Mouse (Mus musculus): ENCODE results near the gene Sh3bgrl3. TPM values are rescaled to one million over a fixed set of nuclear protein-coding genes. Genes with fewer than 3 reads are reported as not detected.

Gene Sh3bgrl3
- polyA plus RNA-seq, 1 experiment from 2014 or later: 312 TPM

GRCm38 (mm10) chr4:134087412-134087811 is 41.2 kb downstream of the Sh3bgrl3 start:
- Histone ChIP-seq H3K36me3 (no peaks in the 10 kb centered on the region), H3K9ac (no peak overlapping the region), H3K4me1 (peaks cover 3% of the 10 kb centered on the region; the same call in 1 of the 2 replicates), H3K9me3 (no peaks in the 10 kb centered on the region), H3K4me3 (no peak overlapping the region), H3K4me2 (replicated peaks) (no peak overlapping the region), H3K27me3 (replicated peaks) (no peaks in the 10 kb centered on the region), H3K27ac (no peak overlapping the region)
- no peak for ATAC-seq (ENCODE audit: low FRiP score, low read depth)
- WGBS: 51% methylated on average over 7 of the region's 7 CpGs

- no peak overlapping the region for H3K27ac ChIP-seq
- no peak overlapping the region for H3K4me3 ChIP-seq
- H3K9ac ChIP-seq: no peak overlapping the region
- no peak overlapping the region for H3K4me2 ChIP-seq (replicated peaks)
- peaks cover 13% of the 10 kb centered on the region for H3K4me1 ChIP-seq
- no peaks in the 10 kb centered on the region for H3K36me3 ChIP-seq
- 90% methylated on average over 4 of the region's 4 CpGs for WGBS
- peaks cover 21% of the 10 kb centered on the region for H3K27me3 ChIP-seq (replicated peaks)
- no peaks in the 10 kb centered on the region for H3K9me3 ChIP-seq
- no peak for ATAC-seq (ENCODE audit: low FRiP score, low read depth)
Measured at GRCm38 (mm10) chr4:134084999-134085398, 43.6 kb downstream of the Sh3bgrl3 start.

- no peak for ATAC-seq (ENCODE audit: low FRiP score, low read depth)
- Histone ChIP-seq H3K4me2 (replicated peaks) (peak overlapping the region; percentile 83), H3K4me3 (peak overlapping the region; percentile 42), H3K36me3 (no peaks in the 10 kb centered on the region), H3K9ac (no peak overlapping the region), H3K27me3 (replicated peaks) (peaks cover 21% of the 10 kb centered on the region), H3K4me1 (peaks cover 13% of the 10 kb centered on the region), H3K9me3 (no peaks in the 10 kb centered on the region), H3K27ac (no peak overlapping the region)
- 12% methylated on average over 7 of the region's 7 CpGs for WGBS
Measured at GRCm38 (mm10) chr4:134082460-134082859, 46.1 kb downstream of the Sh3bgrl3 start.

- no peak for ATAC-seq (ENCODE audit: low FRiP score, low read depth)
- no peaks in the 10 kb centered on the region for H3K9me3 ChIP-seq
- H3K27ac ChIP-seq: no peak overlapping the region
- H3K36me3 ChIP-seq: no peaks in the 10 kb centered on the region
- H3K4me3 ChIP-seq: peak overlapping the region; percentile 42
- 1% methylated on average over 41 of the region's 41 CpGs for WGBS
- peak overlapping the region; percentile 18; the same call in 1 of the 2 replicates for H3K9ac ChIP-seq
- peaks cover 21% of the 10 kb centered on the region for H3K27me3 ChIP-seq (replicated peaks)
- H3K4me1 ChIP-seq: peaks cover 13% of the 10 kb centered on the region
- peak overlapping the region; percentile 83 for H3K4me2 ChIP-seq (replicated peaks)
Measured at GRCm38 (mm10) chr4:134081730-134082386, 46.7 kb downstream of the Sh3bgrl3 start.

GRCm38 (mm10) chr4:134080674-134081073 is 47.9 kb downstream of the Sh3bgrl3 start:
- no peak for ATAC-seq (ENCODE audit: low FRiP score, low read depth)
- Histone ChIP-seq H3K4me3 (no peak overlapping the region), H3K27ac (no peak overlapping the region), H3K4me1 (peaks cover 13% of the 10 kb centered on the region), H3K36me3 (no peaks in the 10 kb centered on the region), H3K4me2 (replicated peaks) (no peak overlapping the region), H3K27me3 (replicated peaks) (peaks cover 21% of the 10 kb centered on the region), H3K9me3 (no peaks in the 10 kb centered on the region), H3K9ac (no peak overlapping the region)
- WGBS: 84% methylated on average over 4 of the region's 4 CpGs

- no peak overlapping the region for H3K4me3 ChIP-seq
- H3K4me2 ChIP-seq (replicated peaks): no peak overlapping the region
- peaks cover 21% of the 10 kb centered on the region for H3K27me3 ChIP-seq (replicated peaks)
- H3K4me1 ChIP-seq: peaks cover 13% of the 10 kb centered on the region
- WGBS: 30% methylated on average over 3 of the region's 3 CpGs
- H3K9ac ChIP-seq: no peak overlapping the region
- H3K36me3 ChIP-seq: no peaks in the 10 kb centered on the region
- ATAC-seq (ENCODE audit: low FRiP score, low read depth): no peak
- H3K27ac ChIP-seq: no peak overlapping the region
- no peaks in the 10 kb centered on the region for H3K9me3 ChIP-seq
Measured at GRCm38 (mm10) chr4:134078694-134079093, 49.9 kb downstream of the Sh3bgrl3 start.

Other genes with a start within 250 kb of the Sh3bgrl3 start
- 28.7 and 29.2 TPM in 2 replicates for gene Rps6ka1, start 241.0 kb downstream of the Sh3bgrl3 start, polyA plus RNA-seq (2016; fragmentation: Nextera tagmentation; extraction: Ambion mirVana)
- 2,314 and 2,342 TPM in 2 replicates for gene Hmgn2, start 160.1 kb downstream of the Sh3bgrl3 start, polyA plus RNA-seq (2016; fragmentation: Nextera tagmentation; extraction: Ambion mirVana)
- gene Dhdds, start 127.9 kb downstream of the Sh3bgrl3 start, polyA plus RNA-seq (2016; fragmentation: Nextera tagmentation; extraction: Ambion mirVana): 41.1 and 42.7 TPM in 2 replicates
- gene Lin28a, start 109.9 kb downstream of the Sh3bgrl3 start, polyA plus RNA-seq (2016; fragmentation: Nextera tagmentation; extraction: Ambion mirVana): 0.84 and 1.9 TPM in 2 replicates
- not detected in 2 replicates for gene Zfp683, start 75.0 kb downstream of the Sh3bgrl3 start, polyA plus RNA-seq (2016; fragmentation: Nextera tagmentation; extraction: Ambion mirVana)
- gene Crybg2, start 68.0 kb downstream of the Sh3bgrl3 start, polyA plus RNA-seq (2016; fragmentation: Nextera tagmentation; extraction: Ambion mirVana): 0.65 and 1.5 TPM in 2 replicates
- gene Cd52, start 33.7 kb downstream of the Sh3bgrl3 start, polyA plus RNA-seq (2016; fragmentation: Nextera tagmentation; extraction: Ambion mirVana): 5.7 and 7.2 TPM in 2 replicates
- gene Ubxn11, start 26.2 kb downstream of the Sh3bgrl3 start, polyA plus RNA-seq (2016; fragmentation: Nextera tagmentation; extraction: Ambion mirVana): 7.3 and 8.0 TPM in 2 replicates
- gene Cep85, start 58.3 kb upstream of the Sh3bgrl3 start, polyA plus RNA-seq (2016; fragmentation: Nextera tagmentation; extraction: Ambion mirVana): 26.3 and 30.3 TPM in 2 replicates
- not detected in 2 replicates for gene Gm7534, start 74.2 kb upstream of the Sh3bgrl3 start, polyA plus RNA-seq (2016; fragmentation: Nextera tagmentation; extraction: Ambion mirVana)
- gene Catsper4, start 98.6 kb upstream of the Sh3bgrl3 start, polyA plus RNA-seq (2016; fragmentation: Nextera tagmentation; extraction: Ambion mirVana): not detected in 2 replicates
- gene Cnksr1, start 109.6 kb upstream of the Sh3bgrl3 start, polyA plus RNA-seq (2016; fragmentation: Nextera tagmentation; extraction: Ambion mirVana): 0.13 and 0.19 TPM in 2 replicates
- 0.45 and 0.84 TPM in 2 replicates for gene E130218I03Rik, start 114.9 kb upstream of the Sh3bgrl3 start, polyA plus RNA-seq (2016; fragmentation: Nextera tagmentation; extraction: Ambion mirVana)
- gene Zfp593, start 116.8 kb upstream of the Sh3bgrl3 start, polyA plus RNA-seq (2016; fragmentation: Nextera tagmentation; extraction: Ambion mirVana): 18.6 and 18.9 TPM in 2 replicates
- gene Gm30191, start 118.1 kb upstream of the Sh3bgrl3 start, polyA plus RNA-seq (2016; fragmentation: Nextera tagmentation; extraction: Ambion mirVana): 0.33 TPM in 1 of 2 replicates, not detected in the other
- gene Grrp1, start 125.3 kb upstream of the Sh3bgrl3 start, polyA plus RNA-seq (2016; fragmentation: Nextera tagmentation; extraction: Ambion mirVana): 9.7 and 10.2 TPM in 2 replicates
- 28.1 and 31.9 TPM in 2 replicates for gene Pdik1l, start 159.1 kb upstream of the Sh3bgrl3 start, polyA plus RNA-seq (2016; fragmentation: Nextera tagmentation; extraction: Ambion mirVana)
- gene Trim63, start 186.3 kb upstream of the Sh3bgrl3 start, polyA plus RNA-seq (2016; fragmentation: Nextera tagmentation; extraction: Ambion mirVana): 2.1 and 2.9 TPM in 2 replicates
- not detected in 2 replicates for gene Slc30a2, start 214.4 kb upstream of the Sh3bgrl3 start, polyA plus RNA-seq (2016; fragmentation: Nextera tagmentation; extraction: Ambion mirVana)

Data from neural tube, embryonic 12.5 days (tissue).